Mouse (Mus musculus) MEL (cell line): ENCODE measurements around the gene Pitpnc1. TPM values are rescaled to one million over a fixed set of nuclear protein-coding genes. Genes with fewer than 3 reads are reported as not detected.

Source experiments
- DNase-seq: peaks from one replicate; pipeline ENCODE4 v3.0.0; 2011; ENCODE audit warnings: low read depth, low spot score
- H3K27ac ChIP-seq: 2 replicates; pipeline ENCODE4 v1.5.1; 2012; ENCODE audit warnings: low read depth, mild to moderate bottlenecking, control low read depth, low read length, moderate library complexity; ENCODE audit not compliant: control insufficient read depth
- H3K27me3 ChIP-seq, 2 experiments: fragments of 150-350 bp in 1 of 2; sonication (generic) in 1 of 2; 2 replicates each; pipeline ENCODE4 v1.6.1; 2012; ENCODE audit warnings: low read length in 2 of 2, mild to moderate bottlenecking in 2 of 2, improper control_type of control experiment in 1 of 2, moderate library complexity in 1 of 2; ENCODE audit not compliant: insufficient read depth in 2 of 2, control insufficient read depth in 1 of 2
- H3K36me3 ChIP-seq, 2 experiments: 2 replicates each; pipeline ENCODE4 v1.6.1; 2012 to 2014; ENCODE audit warnings: low read length in 2 of 2, improper control_type of control experiment in 1 of 2, inconsistent platforms in 1 of 2, mild to moderate bottlenecking in 1 of 2; ENCODE audit not compliant: insufficient read depth in 2 of 2, control insufficient read depth in 1 of 2
- H3K4me1 ChIP-seq, 2 experiments: fragments of 150-350 bp in 1 of 2; sonication (generic) in 1 of 2; 2 replicates each; pipeline ENCODE4 v1.6.1; 2012; ENCODE audit warnings: low read length in 2 of 2, improper control_type of control experiment in 1 of 2, mild to moderate bottlenecking in 1 of 2; ENCODE audit not compliant: insufficient read depth in 2 of 2, control insufficient read depth in 1 of 2
- H3K4me3 ChIP-seq, 2 experiments: fragments of 150-350 bp in 1 of 2; sonication (generic) in 1 of 2; 2 replicates each; pipeline ENCODE4 v1.5.1; 2012; ENCODE audit warnings: low read depth in 2 of 2, low read length in 2 of 2, mild to moderate bottlenecking in 2 of 2, moderate library complexity in 2 of 2, control low read depth in 1 of 2, improper control_type of control experiment in 1 of 2; ENCODE audit not compliant: control insufficient read depth in 1 of 2, insufficient read depth in 1 of 2
- H3K79me2 ChIP-seq: 2 replicates; pipeline ENCODE4 v1.6.1; 2012; ENCODE audit warnings: mild to moderate bottlenecking, low read length, moderate library complexity; ENCODE audit not compliant: control insufficient read depth, poor library complexity, insufficient read depth
- H3K9ac ChIP-seq: 2 replicates; pipeline ENCODE4 v1.6.1; 2012; ENCODE audit warnings: low read depth, mild to moderate bottlenecking, control low read depth, low read length, moderate library complexity; ENCODE audit not compliant: control insufficient read depth, poor library complexity, severe bottlenecking
- H3K9me3 ChIP-seq: fragments of 150-350 bp; sonication (generic); replicated peaks from 2 replicates; pipeline ENCODE4 v1.6.1; 2012; ENCODE audit warnings: mild to moderate bottlenecking, low read length, improper control_type of control experiment, moderate library complexity; ENCODE audit not compliant: insufficient read depth
- CTCF ChIP-seq, 3 experiments: IDR thresholded peaks in 2 of 3; conservative IDR thresholded peaks in 1 of 3; 2 replicates each; pipeline ENCODE4 v1.5.1; 2011 to 2012; ENCODE audit warnings: low read length in 3 of 3, low read depth in 2 of 3, mild to moderate bottlenecking in 2 of 3, improper control_type of control experiment in 1 of 3, inconsistent platforms in 1 of 3, mixed read lengths in 1 of 3, moderate library complexity in 1 of 3; ENCODE audit not compliant: control insufficient read depth in 1 of 3, insufficient read depth in 1 of 3, poor library complexity in 1 of 3, severe bottlenecking in 1 of 3
- E2F4 ChIP-seq: IDR thresholded peaks from 2 replicates; pipeline ENCODE4 v1.6.1; 2011; ENCODE audit warnings: low read depth, low read length, improper control_type of control experiment, borderline replicate concordance
- ELF1 ChIP-seq: IDR thresholded peaks from 2 replicates; pipeline ENCODE4 v1.6.1; 2014; ENCODE audit warnings: low read depth, mild to moderate bottlenecking, inconsistent platforms, low read length, improper control_type of control experiment, moderate library complexity
- EP300 ChIP-seq, 2 experiments: IDR thresholded peaks; 2 replicates each; pipeline ENCODE4 v1.6.1; 2011; ENCODE audit warnings: improper control_type of control experiment in 2 of 2, low read length in 2 of 2, low read depth in 1 of 2, mild to moderate bottlenecking in 1 of 2
- ETS1 ChIP-seq: IDR thresholded peaks from 2 replicates; pipeline ENCODE4 v1.6.1; 2012; ENCODE audit warnings: low read depth, mild to moderate bottlenecking, inconsistent platforms, low read length, improper control_type of control experiment, moderate library complexity
- GATA1 ChIP-seq: IDR thresholded peaks from 2 replicates; pipeline ENCODE4 v1.6.1; 2011; ENCODE audit warnings: low read depth, low read length, improper control_type of control experiment
- HCFC1 ChIP-seq: IDR thresholded peaks from 2 replicates; pipeline ENCODE4 v1.6.1; 2012; ENCODE audit warnings: low read depth, mild to moderate bottlenecking, inconsistent platforms, low read length, improper control_type of control experiment, moderate library complexity
- KAT2A ChIP-seq: conservative IDR thresholded peaks from 2 replicates; pipeline ENCODE4 v1.6.1; 2012; ENCODE audit warnings: low read depth, low read length, improper control_type of control experiment, inconsistent platforms
- MAX ChIP-seq: IDR thresholded peaks from 2 replicates; pipeline ENCODE4 v1.6.1; 2011; ENCODE audit warnings: low read length, improper control_type of control experiment
- MEF2A ChIP-seq: IDR thresholded peaks from 2 replicates; pipeline ENCODE4 v1.6.1; 2014; ENCODE audit warnings: low read depth, mild to moderate bottlenecking, inconsistent platforms, low read length, improper control_type of control experiment; ENCODE audit not compliant: poor library complexity, insufficient replicate concordance, severe bottlenecking; ENCODE audit errors: extremely low read depth
- MYB ChIP-seq: IDR thresholded peaks from 2 replicates; pipeline ENCODE4 v1.6.1; 2011; ENCODE audit warnings: mild to moderate bottlenecking, low read depth, low read length, improper control_type of control experiment
- NELFE ChIP-seq: IDR thresholded peaks from 2 replicates; pipeline ENCODE4 v1.6.1; 2011; ENCODE audit warnings: low read depth, low read length, improper control_type of control experiment
- POLR2A ChIP-seq, 2 experiments: IDR thresholded peaks; 2 replicates each; pipeline ENCODE4 v1.6.1; 2011 to 2012; ENCODE audit warnings: low read length in 2 of 2, mild to moderate bottlenecking in 2 of 2, control low read depth in 1 of 2, improper control_type of control experiment in 1 of 2, low read depth in 1 of 2, moderate library complexity in 1 of 2; ENCODE audit not compliant: control insufficient read depth in 1 of 2, insufficient read depth in 1 of 2, poor library complexity in 1 of 2
- POLR2AphosphoS2 ChIP-seq: IDR thresholded peaks from 2 replicates; pipeline ENCODE4 v1.6.1; 2011; ENCODE audit warnings: low read length, improper control_type of control experiment
- POLR2AphosphoS5 ChIP-seq: IDR thresholded peaks from 2 replicates; pipeline ENCODE4 v1.6.1; 2012; ENCODE audit warnings: low read depth, borderline replicate concordance, mild to moderate bottlenecking, inconsistent platforms, low read length, moderate library complexity, mixed read lengths
- RCOR1 ChIP-seq: IDR thresholded peaks from 2 replicates; pipeline ENCODE4 v1.6.1; 2012; ENCODE audit warnings: low read depth, mild to moderate bottlenecking, inconsistent platforms, low read length, improper control_type of control experiment
- SIN3A ChIP-seq: IDR thresholded peaks from 2 replicates; pipeline ENCODE4 v1.6.1; 2012; ENCODE audit warnings: low read length, improper control_type of control experiment, inconsistent platforms
- SMC3 ChIP-seq: IDR thresholded peaks from 2 replicates; pipeline ENCODE4 v1.6.1; 2011; ENCODE audit warnings: low read depth, low read length, improper control_type of control experiment
- TAL1 ChIP-seq: IDR thresholded peaks from 2 replicates; pipeline ENCODE4 v1.6.1; 2012; ENCODE audit warnings: mild to moderate bottlenecking, inconsistent platforms, low read length, moderate library complexity, mixed read lengths
- TCF12 ChIP-seq: IDR thresholded peaks from 2 replicates; pipeline ENCODE4 v1.6.1; 2014; ENCODE audit warnings: low read depth, mild to moderate bottlenecking, inconsistent platforms, low read length, improper control_type of control experiment, moderate library complexity
- UBTF ChIP-seq: IDR thresholded peaks from 2 replicates; pipeline ENCODE4 v1.6.1; 2012; ENCODE audit warnings: low read depth, mild to moderate bottlenecking, inconsistent platforms, low read length, improper control_type of control experiment, moderate library complexity, borderline replicate concordance; ENCODE audit not compliant: insufficient read depth
- USF1 ChIP-seq: IDR thresholded peaks from 2 replicates; pipeline ENCODE4 v1.6.1; 2014; ENCODE audit warnings: low read depth, mild to moderate bottlenecking, inconsistent platforms, low read length, improper control_type of control experiment, moderate library complexity
- ZC3H11A ChIP-seq: IDR thresholded peaks from 2 replicates; pipeline ENCODE4 v1.6.1; 2012; ENCODE audit warnings: low read depth, mild to moderate bottlenecking, inconsistent platforms, low read length, improper control_type of control experiment
- ZMIZ1 ChIP-seq: IDR thresholded peaks from 2 replicates; pipeline ENCODE4 v1.6.1; 2012; ENCODE audit warnings: low read depth, mild to moderate bottlenecking, inconsistent platforms, low read length, improper control_type of control experiment, moderate library complexity
- ZNF384 ChIP-seq: IDR thresholded peaks from 2 replicates; pipeline ENCODE4 v1.6.1; 2012; ENCODE audit warnings: low read depth, mild to moderate bottlenecking, inconsistent platforms, low read length, improper control_type of control experiment
- polyA plus RNA-seq, 2 experiments: library from polyadenylated mRNA; stranded (reverse) in 1 of 2; unstranded in 1 of 2; fragments of >175 nt in 1 of 2; fragments of >200 nt in 1 of 2; gene quantifications; 2 replicates each; pipeline versions ENCODE4 v1.2.1 to v1.2.4; 2012; ENCODE audit warnings: low replicate concordance in 2 of 2, low read depth in 1 of 2; ENCODE audit not compliant: insufficient read length in 2 of 2, insufficient read depth in 1 of 2, missing spikeins in 1 of 2
- total RNA-seq: library from RNA; depleted of rRNA; stranded (reverse); fragments of 300-350 nt; gene quantifications from 2 replicates; pipeline ENCODE4 v1.2.3, GENCODE M21; 2012

The Pitpnc1 gene
- total and polyA plus RNA-seq, 3 experiments, result 19.3 to 25.3 TPM; not detected in 1

DNA sequence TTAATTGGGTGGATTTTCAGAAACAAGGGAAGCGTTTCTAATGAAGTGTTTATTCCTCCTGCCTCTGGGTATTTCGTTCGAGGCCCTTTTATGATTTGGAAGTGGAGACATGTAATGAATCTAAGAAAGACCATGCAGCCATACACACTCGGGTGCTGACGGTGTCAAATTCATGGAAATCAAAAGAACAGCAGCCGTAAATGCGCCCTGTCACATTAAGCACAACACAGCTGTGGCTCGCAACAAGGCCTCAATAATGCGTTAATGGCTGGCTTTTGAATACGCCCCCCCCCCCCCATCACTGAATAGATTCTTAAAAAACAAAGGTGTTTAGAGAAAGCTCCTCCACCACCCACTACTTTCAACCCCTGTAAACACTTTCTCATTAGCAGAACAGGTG is 240.4 kb downstream of the Pitpnc1 start:
- TF ChIP-seq GATA1, result no peak
- TF ChIP-seq SIN3A, result no peak
- no peak for TF ChIP-seq TAL1
- TF ChIP-seq CTCF (IDR thresholded peaks at IDR 0.05 in 2 of 3, conservative IDR thresholded peaks at IDR 0.05 in 1 of 3; ENCODE audit: control insufficient read depth in 1 of 3, insufficient read depth in 1 of 3, low read depth in 2 of 3, low read length in 3 of 3, poor library complexity in 1 of 3, severe bottlenecking in 1 of 3), result no peak
- TF ChIP-seq ZMIZ1, result no peak
- TF ChIP-seq POLR2AphosphoS5, result no peak
- TF ChIP-seq RCOR1, result no peak
- TF ChIP-seq MAX, result no peak
- TF ChIP-seq ELF1, result no peak
- no peak for TF ChIP-seq POLR2AphosphoS2
- TF ChIP-seq POLR2A (IDR thresholded peaks at IDR 0.05; ENCODE audit: control insufficient read depth in 1 of 2, insufficient read depth in 1 of 2, low read depth in 1 of 2, low read length in 2 of 2, poor library complexity in 1 of 2), result no peak
- no peak for TF ChIP-seq NELFE
- TF ChIP-seq ETS1, result no peak
- TF ChIP-seq EP300 (IDR thresholded peaks at IDR 0.05; ENCODE audit: low read depth in 1 of 2, low read length in 2 of 2), result no peak
- TF ChIP-seq UBTF, result no peak
- no peak for TF ChIP-seq HCFC1
- TF ChIP-seq ZC3H11A, result no peak
- TF ChIP-seq MYB, result no peak
- no peak for TF ChIP-seq KAT2A
- no peak overlapping the region for H3K27ac ChIP-seq
- no peaks in the 10 kb centered on the region for H3K79me2 ChIP-seq
- H3K9me3 ChIP-seq, result no peaks in the 10 kb centered on the region
- no peaks in the 10 kb centered on the region for H3K4me1 ChIP-seq
- peaks cover 0 to 19% of the 10 kb centered on the region in 2 experiments; a peak in 2 of 4 replicates for H3K36me3 ChIP-seq
- no peaks in the 10 kb centered on the region for H3K27me3 ChIP-seq
- no peak overlapping the region for H3K4me3 ChIP-seq
- H3K9ac ChIP-seq, result no peak overlapping the region
- DNase-seq, result no peak

DNA sequence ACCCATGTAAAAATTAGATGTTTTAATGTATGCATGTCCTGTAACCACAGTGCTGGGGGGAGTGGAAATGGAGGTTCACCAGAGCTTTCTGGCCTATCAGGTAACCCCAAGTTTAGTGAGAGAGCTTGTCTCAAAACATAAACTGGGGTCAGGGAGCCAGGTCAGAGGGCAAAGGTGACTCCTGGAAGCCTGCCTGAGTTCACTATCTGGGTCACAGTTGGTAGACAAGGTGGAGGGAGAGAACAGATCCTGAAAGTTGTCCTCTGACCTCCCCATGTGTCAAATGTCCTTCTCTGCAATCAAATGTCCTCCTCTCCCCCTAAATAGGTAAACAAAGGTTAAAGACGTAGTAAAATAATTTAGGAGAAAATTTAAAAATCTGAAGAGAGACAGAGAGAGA is 244.1 kb downstream of the Pitpnc1 start:
- Histone ChIP-seq H3K9me3 (no peaks in the 10 kb centered on the region), H3K36me3 (peaks cover 0 to 6% of the 10 kb centered on the region in 2 experiments; a peak in 2 of 4 replicates), H3K27ac (no peak overlapping the region), H3K4me1 (no peaks in the 10 kb centered on the region), H3K27me3 (no peaks in the 10 kb centered on the region), H3K79me2 (no peaks in the 10 kb centered on the region), H3K4me3 (no peak overlapping the region), H3K9ac (no peak overlapping the region)
- TF ChIP-seq ZNF384 (no peak), MEF2A (no peak), USF1 (no peak), POLR2AphosphoS5 (no peak), SMC3 (no peak), CTCF (IDR thresholded peaks at IDR 0.05 in 2 of 3, conservative IDR thresholded peaks at IDR 0.05 in 1 of 3; ENCODE audit: control insufficient read depth in 1 of 3, insufficient read depth in 1 of 3, low read depth in 2 of 3, low read length in 3 of 3, poor library complexity in 1 of 3, severe bottlenecking in 1 of 3) (no peak), MAX (no peak), POLR2AphosphoS2 (no peak), KAT2A (no peak), E2F4 (no peak), GATA1 (no peak), TCF12 (no peak), EP300 (IDR thresholded peaks at IDR 0.05; ENCODE audit: low read depth in 1 of 2, low read length in 2 of 2) (no peak), ELF1 (no peak)
- DNase-seq, result no peak
